Mouse (Mus musculus) G1E (cell line): ENCODE data around the gene Espnl.

ENCODE experiments used
- CTCF ChIP-seq: IDR thresholded peaks from 2 replicates; pipeline ENCODE4 v1.5.1; 2012; ENCODE audit warnings: low read depth, low read length, inconsistent platforms, mixed read lengths
- GATA1 ChIP-seq: IDR thresholded peaks from 2 replicates; pipeline ENCODE4 v1.6.1; 2012; ENCODE audit warnings: borderline replicate concordance, low read length, inconsistent platforms, mixed read lengths
- POLR2AphosphoS5 ChIP-seq: IDR thresholded peaks from 2 replicates; pipeline ENCODE4 v1.6.1; 2012; ENCODE audit warnings: low read depth, low read length, inconsistent platforms; ENCODE audit not compliant: insufficient replicate concordance
- TAL1 ChIP-seq: conservative IDR thresholded peaks from 2 replicates; pipeline ENCODE4 v1.6.1; 2012; ENCODE audit warnings: low read depth, low read length, inconsistent platforms, mixed read lengths

DNA sequence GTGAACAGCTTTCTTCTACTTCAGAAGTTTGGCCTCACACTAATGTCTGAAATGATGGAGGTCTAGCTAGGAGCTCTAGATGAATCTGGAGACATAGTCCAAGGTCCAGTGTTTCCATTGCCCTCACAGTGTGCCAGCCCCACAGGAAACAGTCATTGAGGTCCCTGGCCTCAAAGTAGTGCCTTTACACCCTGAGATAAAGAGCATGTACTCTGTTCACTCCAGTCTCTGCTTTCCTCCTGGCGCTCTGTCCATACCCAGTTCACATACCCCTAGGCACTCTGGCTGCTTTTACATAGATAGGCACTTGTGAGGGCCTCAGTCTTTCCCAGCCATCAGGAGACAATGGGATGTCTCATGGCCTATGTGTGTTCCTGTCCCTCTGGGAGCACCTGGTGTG is 32.5 kb upstream of the Espnl start:
- TF ChIP-seq CTCF (no peak), POLR2AphosphoS5 (no peak), GATA1 (no peak), TAL1 (no peak)
